Mouse (Mus musculus) limb, embryonic 11.5 days (tissue): ENCODE measurements at regions not wholly inside any gene's neighbourhood (a gene's known extent, or its start where the extent isn't known, plus 50 kb on each side); places are given as distances from the start of the nearest gene placed in this dataset.

Experiments
- ATAC-seq: fragments of 200-750 bp; cut with Nextera tagmentation; 2 replicates; pipeline ENCODE4 v1.8.0; 2017; ENCODE audit warnings: low read depth; ENCODE audit not compliant: insufficient number of reproducible peaks, low FRiP score, low TSS enrichment
- DNase-seq: peaks from one replicate; pipeline ENCODE4 v3.0.0-alpha.2; 2015; ENCODE audit warnings: low spot score
- H3K27ac ChIP-seq: fragments of 300-500 bp; sonication (generic); replicated peaks from 2 replicates; pipeline ENCODE4 v1.5.1; 2014; ENCODE audit warnings: low read depth, mild to moderate bottlenecking, low read length
- H3K27me3 ChIP-seq: fragments of 300-500 bp; sonication (generic); 2 replicates; pipeline ENCODE4 v1.6.1; 2014; ENCODE audit warnings: mild to moderate bottlenecking, low read length, mixed read lengths; ENCODE audit not compliant: control insufficient read depth, insufficient read depth
- H3K36me3 ChIP-seq: fragments of 300-500 bp; sonication (generic); 2 replicates; pipeline ENCODE4 v1.6.1; 2014; ENCODE audit warnings: mild to moderate bottlenecking, low read length, moderate library complexity, mixed read lengths; ENCODE audit not compliant: control insufficient read depth, insufficient read depth
- H3K4me1 ChIP-seq: fragments of 300-500 bp; sonication (generic); 2 replicates; pipeline ENCODE4 v1.6.1; 2014; ENCODE audit warnings: low read length, mixed read lengths; ENCODE audit not compliant: control insufficient read depth, insufficient read depth
- H3K4me2 ChIP-seq: fragments of 300-500 bp; sonication (generic); 2 replicates; pipeline ENCODE4 v1.6.1; 2014; ENCODE audit warnings: low read depth, mild to moderate bottlenecking, moderate library complexity; ENCODE audit not compliant: severe bottlenecking
- H3K4me3 ChIP-seq: fragments of 300-500 bp; sonication (generic); 2 replicates; pipeline ENCODE4 v1.5.1; 2014; ENCODE audit warnings: low read depth, low read length
- H3K9ac ChIP-seq: fragments of 300-500 bp; sonication (generic); 2 replicates; pipeline ENCODE4 v1.6.1; 2014; ENCODE audit warnings: mild to moderate bottlenecking, low read length
- H3K9me3 ChIP-seq: fragments of 300-500 bp; sonication (generic); 2 replicates; pipeline ENCODE4 v1.6.1; 2016; ENCODE audit warnings: low read length; ENCODE audit not compliant: control insufficient read depth
- WGBS: fragments of 180-500 bp; shearing (Covaris S2); extraction: QIAGEN DNeasy Blood & Tissue Kit; methylation state at CpG from one replicate; pipeline ENCODE4 v1.1.7; 2014; 5-methylcytosine and 5-hydroxymethylcytosine counted together

DNA sequence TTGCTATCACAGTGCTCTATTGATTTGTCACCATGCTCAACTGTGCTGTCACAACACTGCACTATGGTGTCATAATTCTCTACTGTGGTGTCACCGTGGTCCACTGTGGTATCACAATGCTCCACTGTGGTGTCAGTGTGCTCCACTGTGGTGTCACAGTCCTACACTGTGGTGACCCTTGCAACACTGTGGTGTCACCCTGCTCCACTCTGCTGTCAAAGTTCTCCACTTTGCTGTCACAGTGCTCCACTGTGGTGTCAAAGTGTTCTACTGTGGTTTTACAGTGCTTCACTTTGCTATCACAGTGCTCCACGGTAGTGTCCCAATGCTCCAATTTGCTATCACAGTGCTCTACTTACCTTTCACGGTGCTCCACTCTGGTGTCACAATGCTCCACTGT is 74.3 kb upstream of the Trpm1 start:
- DNase-seq (peak; percentile 16), ATAC-seq (no peak)
- Histone ChIP-seq H3K4me3 (no peak overlapping the region), H3K4me2 (no peak overlapping the region), H3K9me3 (no peaks in the 10 kb centered on the region), H3K36me3 (no peaks in the 10 kb centered on the region), H3K27me3 (no peaks in the 10 kb centered on the region), H3K9ac (no peak overlapping the region), H3K4me1 (no peaks in the 10 kb centered on the region), H3K27ac (no peak overlapping the region)
- 83% methylated on average over 3 of the region's 3 CpGs for WGBS

DNA sequence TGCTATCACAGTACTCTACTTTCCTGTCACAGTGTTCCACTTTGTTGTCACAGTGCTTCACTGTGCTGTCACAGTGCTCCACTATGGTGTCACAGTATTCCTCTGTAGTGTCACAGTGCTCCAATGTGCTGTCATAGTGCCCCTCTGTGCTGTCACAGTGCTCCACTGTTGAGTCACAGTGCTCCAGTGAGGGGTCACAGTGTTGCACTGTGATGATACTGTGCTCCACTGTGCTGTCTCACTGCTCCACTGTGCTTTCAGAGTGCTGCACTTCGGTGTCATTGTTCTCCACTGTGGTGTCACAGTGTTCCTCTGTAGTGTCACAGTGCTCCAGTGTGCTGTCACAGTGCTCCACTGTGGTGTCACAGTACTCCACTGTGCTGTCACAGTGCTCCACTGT is 75.0 kb upstream of the Trpm1 start:
- Histone ChIP-seq H3K9ac (no peak overlapping the region), H3K27ac (no peak overlapping the region), H3K9me3 (no peaks in the 10 kb centered on the region), H3K4me1 (no peaks in the 10 kb centered on the region), H3K4me3 (no peak overlapping the region), H3K4me2 (no peak overlapping the region), H3K36me3 (no peaks in the 10 kb centered on the region), H3K27me3 (no peaks in the 10 kb centered on the region)
- 64% methylated on average over 1 of the region's 1 CpGs for WGBS
- ATAC-seq (no peak), DNase-seq (peak; percentile 19)

DNA sequence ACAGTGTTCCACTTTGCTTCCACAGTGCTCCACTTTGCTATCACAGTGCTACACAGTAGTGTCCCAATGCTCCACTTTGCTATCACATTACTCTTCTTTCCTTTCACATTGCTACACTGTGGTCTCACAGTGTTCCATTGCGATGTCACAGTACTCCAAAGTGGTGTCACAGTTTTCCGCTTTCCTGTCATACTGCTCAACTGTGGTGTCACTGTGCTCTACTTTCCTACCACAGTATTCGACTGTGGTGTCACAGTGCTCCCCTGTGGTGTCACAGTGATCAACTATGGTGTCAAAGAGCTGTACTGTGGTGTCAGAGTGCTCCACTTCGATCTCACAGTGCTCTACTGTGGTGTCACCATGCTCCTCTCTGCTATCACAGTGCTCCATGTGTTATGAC is 76.1 kb upstream of the Trpm1 start:
- DNase-seq (peak; percentile 11), ATAC-seq (no peak)
- Histone ChIP-seq H3K27me3 (no peaks in the 10 kb centered on the region), H3K27ac (no peak overlapping the region), H3K4me1 (no peaks in the 10 kb centered on the region), H3K36me3 (no peaks in the 10 kb centered on the region), H3K4me3 (no peak overlapping the region), H3K9ac (no peak overlapping the region), H3K9me3 (no peaks in the 10 kb centered on the region), H3K4me2 (no peak overlapping the region)
- 75% methylated on average over 4 of the region's 4 CpGs for WGBS

DNA sequence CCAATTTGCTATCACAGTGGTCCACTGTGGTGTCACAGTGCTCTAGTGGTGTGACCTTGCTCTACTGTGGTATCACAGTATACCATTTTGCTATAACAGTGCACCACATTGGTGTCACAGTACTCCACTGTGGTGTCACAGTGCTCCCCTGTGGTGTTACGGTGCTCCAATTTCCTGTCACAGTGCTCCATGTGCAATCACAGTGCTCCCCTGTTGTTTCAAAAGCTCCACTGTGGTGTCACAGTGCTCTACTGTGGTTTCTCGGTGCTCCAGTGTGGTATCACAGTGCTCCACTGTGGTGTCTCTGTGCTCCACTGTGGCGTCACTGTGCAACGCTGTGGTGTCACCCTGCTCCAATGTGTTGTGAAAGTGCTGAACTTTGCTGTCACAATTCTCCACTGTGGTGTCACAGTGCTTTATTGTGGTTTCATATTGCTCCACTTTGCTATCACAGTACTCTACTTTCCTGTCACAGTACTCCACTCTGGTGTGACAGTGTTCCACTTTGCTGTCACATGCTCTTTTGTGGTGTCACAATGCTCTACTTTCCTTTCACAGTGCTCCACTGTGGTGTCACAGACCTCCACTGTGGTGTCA is 76.8 kb upstream of the Trpm1 start:
- ATAC-seq (no peak), DNase-seq (peak; percentile 18)
- Histone ChIP-seq H3K4me1 (no peaks in the 10 kb centered on the region), H3K36me3 (no peaks in the 10 kb centered on the region), H3K9ac (no peak overlapping the region), H3K27ac (no peak overlapping the region), H3K4me3 (no peak overlapping the region), H3K4me2 (no peak overlapping the region), H3K9me3 (no peaks in the 10 kb centered on the region), H3K27me3 (no peaks in the 10 kb centered on the region)
- WGBS, result 83% methylated on average over 4 of the region's 4 CpGs

DNA sequence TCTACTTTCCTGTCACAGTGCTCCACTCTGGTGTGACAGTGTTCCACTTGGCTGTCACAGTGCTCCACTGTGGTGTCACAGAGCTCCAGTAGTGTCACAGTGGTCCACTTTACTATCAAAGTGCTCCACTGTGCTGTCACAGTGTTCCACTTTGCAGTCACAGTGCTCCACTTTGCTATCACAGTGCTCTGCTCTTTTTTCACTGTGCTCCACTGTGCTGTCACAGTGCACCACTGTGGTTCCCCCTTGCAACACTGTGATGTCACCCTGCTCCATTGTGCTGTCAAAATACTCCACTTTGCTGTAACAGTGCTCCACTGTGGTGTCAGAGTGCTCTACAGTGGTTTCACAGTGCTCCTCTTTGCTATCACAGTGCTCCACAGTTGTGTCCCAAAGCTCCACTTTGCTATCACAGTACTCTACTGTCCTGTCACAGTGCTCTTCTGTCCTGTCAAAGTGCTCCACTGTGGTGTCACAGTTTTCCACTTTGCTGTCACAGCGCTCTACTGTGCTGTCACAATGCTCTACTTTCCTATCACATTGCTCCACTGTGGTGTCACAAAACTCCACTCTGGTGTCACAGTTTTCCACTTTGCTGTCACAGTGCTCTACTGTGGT is 77.8 kb upstream of the Trpm1 start:
- Histone ChIP-seq H3K4me1 (no peaks in the 10 kb centered on the region), H3K4me2 (no peak overlapping the region), H3K9ac (no peak overlapping the region), H3K4me3 (no peak overlapping the region), H3K27ac (no peak overlapping the region), H3K36me3 (no peaks in the 10 kb centered on the region), H3K27me3 (no peaks in the 10 kb centered on the region), H3K9me3 (no peaks in the 10 kb centered on the region)
- DNase-seq, result peak; percentile 16
- no peak for ATAC-seq
- 90% methylated on average over 1 of the region's 1 CpGs for WGBS

DNA sequence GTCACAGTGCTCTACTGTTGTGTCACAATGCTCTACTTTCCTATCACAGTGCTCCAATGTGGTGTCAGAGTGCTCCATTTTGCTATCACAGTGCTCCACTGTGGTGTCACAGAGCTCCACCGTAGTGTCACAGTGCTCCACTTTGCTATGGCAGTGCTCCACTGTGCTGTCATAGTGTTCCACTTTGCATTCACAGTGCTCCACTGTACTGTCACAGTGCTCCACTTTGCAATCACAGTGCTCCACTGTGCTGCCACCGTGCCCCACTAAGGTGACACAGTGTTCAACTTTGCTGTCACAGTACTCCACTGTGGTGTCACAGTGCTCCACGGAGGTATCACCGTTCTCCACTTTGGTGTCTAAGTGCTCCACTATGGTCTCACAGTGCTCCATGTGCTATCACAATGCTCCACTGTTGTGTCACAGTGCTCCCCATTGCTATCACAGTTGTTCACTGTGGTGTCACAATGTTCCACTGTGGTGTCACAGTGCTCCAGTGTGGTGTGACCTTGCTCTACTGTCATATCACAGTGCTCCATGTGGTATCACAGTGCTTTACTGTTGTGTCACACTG is 78.9 kb upstream of the Trpm1 start:
- H3K4me3 ChIP-seq, result no peak overlapping the region
- no peaks in the 10 kb centered on the region for H3K4me1 ChIP-seq
- H3K27ac ChIP-seq, result no peak overlapping the region
- DNase-seq (peak; percentile 19), ATAC-seq (no peak)
- 94% methylated on average over 4 of the region's 4 CpGs for WGBS
- no peak overlapping the region for H3K9ac ChIP-seq
- no peak overlapping the region for H3K4me2 ChIP-seq
- H3K36me3 ChIP-seq, result no peaks in the 10 kb centered on the region
- H3K27me3 ChIP-seq, result no peaks in the 10 kb centered on the region
- H3K9me3 ChIP-seq, result no peaks in the 10 kb centered on the region

DNA sequence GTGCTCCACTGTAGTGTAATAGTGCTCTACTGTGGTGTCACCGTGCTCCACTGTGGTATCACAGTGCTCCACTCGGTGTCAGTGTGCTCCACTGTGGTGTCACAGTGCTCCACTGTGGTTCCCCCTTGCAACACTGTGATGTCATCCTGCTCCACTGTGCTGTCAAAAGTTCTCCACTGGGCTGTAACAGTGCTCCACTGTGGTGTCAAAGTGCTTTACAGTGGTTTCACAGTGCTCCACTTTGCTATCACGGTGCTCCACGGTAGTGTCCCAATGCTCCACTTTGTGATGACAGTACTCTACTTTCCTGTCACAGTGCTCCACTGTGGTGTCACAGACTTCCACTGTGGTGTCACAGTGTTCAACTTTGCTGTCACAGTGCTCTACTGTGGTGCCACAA is 79.4 kb upstream of the Trpm1 start:
- Histone ChIP-seq H3K4me3 (no peak overlapping the region), H3K36me3 (no peaks in the 10 kb centered on the region), H3K27ac (no peak overlapping the region), H3K27me3 (no peaks in the 10 kb centered on the region), H3K4me1 (no peaks in the 10 kb centered on the region), H3K9me3 (no peaks in the 10 kb centered on the region), H3K9ac (no peak overlapping the region), H3K4me2 (no peak overlapping the region)
- WGBS, result 88% methylated on average over 4 of the region's 4 CpGs
- DNase-seq, result peak; percentile 16
- ATAC-seq, result no peak

DNA sequence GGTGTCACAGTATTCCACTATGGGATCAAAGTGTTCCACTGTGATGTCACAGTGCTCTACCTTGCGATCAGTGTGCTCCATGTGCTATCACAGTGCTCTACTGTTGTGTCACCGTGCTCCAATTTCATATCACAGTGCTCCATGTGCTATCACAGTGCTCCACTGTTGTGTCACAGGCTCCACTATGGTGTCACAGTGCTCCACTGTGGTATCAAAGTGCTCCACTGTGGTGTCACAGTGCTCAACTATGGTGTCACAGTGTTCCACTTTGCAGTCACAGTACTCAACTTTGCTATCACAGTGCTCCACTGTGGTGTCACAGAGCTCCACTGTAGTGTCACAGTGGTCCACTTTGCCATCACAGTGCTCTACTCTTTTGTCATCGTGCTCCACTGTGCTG is 79.9 kb upstream of the Trpm1 start:
- ATAC-seq, result no peak
- Histone ChIP-seq H3K4me2 (no peak overlapping the region), H3K4me1 (no peaks in the 10 kb centered on the region), H3K4me3 (no peak overlapping the region), H3K9ac (no peak overlapping the region), H3K9me3 (no peaks in the 10 kb centered on the region), H3K36me3 (no peaks in the 10 kb centered on the region), H3K27ac (no peak overlapping the region), H3K27me3 (no peaks in the 10 kb centered on the region)
- WGBS, result 90% methylated on average over 3 of the region's 3 CpGs
- peak; percentile 19 for DNase-seq

DNA sequence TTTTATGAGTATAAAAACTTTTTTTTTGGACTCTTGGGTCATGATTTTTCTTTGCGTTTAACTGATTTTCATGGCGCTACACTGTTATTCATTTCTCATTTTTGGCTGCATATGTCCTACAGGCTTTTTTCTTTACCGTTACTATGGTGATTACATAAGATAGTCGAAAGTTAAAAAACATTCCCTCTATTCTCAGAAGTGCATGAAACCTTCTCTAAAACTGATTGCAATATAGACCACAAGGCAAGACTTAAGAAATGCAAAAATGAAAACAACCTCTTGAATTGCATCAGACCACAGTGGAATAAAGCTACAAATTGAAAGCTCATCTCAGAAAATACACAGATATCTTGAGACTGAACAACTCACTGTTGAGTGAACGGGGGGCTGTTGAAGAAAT is 82.7 kb upstream of the Trpm1 start:
- Histone ChIP-seq H3K9me3 (no peaks in the 10 kb centered on the region), H3K4me1 (no peaks in the 10 kb centered on the region), H3K4me2 (no peak overlapping the region), H3K27me3 (no peaks in the 10 kb centered on the region), H3K36me3 (no peaks in the 10 kb centered on the region), H3K27ac (no peak overlapping the region), H3K9ac (no peak overlapping the region), H3K4me3 (no peak overlapping the region)
- DNase-seq (no peak), ATAC-seq (no peak)
- 95% methylated on average over 5 of the region's 5 CpGs for WGBS
